Mouse (Mus musculus) adrenal gland, postnatal 36 days (tissue): ENCODE results near the gene Tmem205. TPM values are rescaled to one million over a fixed set of nuclear protein-coding genes. Genes with fewer than 3 reads are reported as not detected.

Experiments
- DNase-seq, 2 experiments: peaks; one replicate each; pipeline ENCODE4 v3.0.0; 2021; ENCODE audit warnings: mixed read lengths in 1 of 2
- total RNA-seq, 2 experiments: library from RNA; stranded (reverse); gene quantifications; 2 replicates each; pipeline ENCODE4 v1.2.3; 2021

The Tmem205 gene
- total RNA-seq, 2 experiments from 2014 or later: 318 to 566 TPM

- DNase-seq: no peak
Measured at GRCm38 (mm10) chr9:21947540-21948130, 20.3 kb upstream of the Tmem205 start.

GRCm38 (mm10) chr9:21944267-21944666 lies 16.9 kb upstream of the Tmem205 start:
- peak in 1 of 2 experiments; percentile 57 for DNase-seq

GRCm38 (mm10) chr9:21943638-21944037 lies 16.3 kb upstream of the Tmem205 start:
- no peak for DNase-seq

- no peak for DNase-seq
Measured at GRCm38 (mm10) chr9:21943046-21943445, 15.7 kb upstream of the Tmem205 start.

DNA sequence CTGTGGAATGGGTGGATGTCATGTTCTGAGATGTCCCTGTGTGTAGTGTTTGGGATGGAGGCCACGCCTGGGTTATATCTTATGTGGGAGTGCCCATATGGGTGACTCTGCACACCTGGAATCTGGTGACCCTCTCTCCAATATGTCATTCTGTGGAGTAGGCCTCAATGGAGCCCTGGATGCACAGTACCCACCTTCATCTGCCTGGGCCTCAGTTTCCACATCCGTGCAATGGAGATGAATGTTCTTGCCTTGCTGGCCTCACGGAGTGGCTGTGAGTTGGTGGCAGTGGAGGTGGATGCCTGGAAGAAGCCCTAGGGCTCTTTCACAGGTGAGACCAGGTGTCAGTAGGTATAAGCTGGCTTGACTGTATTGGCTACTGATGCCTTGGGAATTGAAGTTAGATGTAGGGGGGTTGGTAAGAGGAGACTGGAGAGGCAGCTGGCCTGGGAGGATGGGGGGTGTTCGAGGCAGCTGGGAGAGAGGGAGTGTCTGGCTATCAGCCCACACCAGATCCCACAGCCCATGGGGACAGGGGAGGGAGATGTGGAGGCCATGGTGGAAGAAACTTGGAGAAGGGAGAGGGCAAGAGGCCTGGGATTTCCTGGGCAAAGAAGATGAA lies 11.0 kb upstream of the Tmem205 start:
- DNase-seq: no peak

GRCm38 (mm10) chr9:21937711-21938175 lies 10.4 kb upstream of the Tmem205 start:
- peak in 1 of 2 experiments; percentile 58 for DNase-seq

- peak; percentile 98 to 99 for DNase-seq
Measured at GRCm38 (mm10) chr9:21936692-21937570, 9.6 kb upstream of the Tmem205 start, which contains the start of gene Plppr2. Gene Plppr2 (plus strand): TSS chr9:21937033.

DNA sequence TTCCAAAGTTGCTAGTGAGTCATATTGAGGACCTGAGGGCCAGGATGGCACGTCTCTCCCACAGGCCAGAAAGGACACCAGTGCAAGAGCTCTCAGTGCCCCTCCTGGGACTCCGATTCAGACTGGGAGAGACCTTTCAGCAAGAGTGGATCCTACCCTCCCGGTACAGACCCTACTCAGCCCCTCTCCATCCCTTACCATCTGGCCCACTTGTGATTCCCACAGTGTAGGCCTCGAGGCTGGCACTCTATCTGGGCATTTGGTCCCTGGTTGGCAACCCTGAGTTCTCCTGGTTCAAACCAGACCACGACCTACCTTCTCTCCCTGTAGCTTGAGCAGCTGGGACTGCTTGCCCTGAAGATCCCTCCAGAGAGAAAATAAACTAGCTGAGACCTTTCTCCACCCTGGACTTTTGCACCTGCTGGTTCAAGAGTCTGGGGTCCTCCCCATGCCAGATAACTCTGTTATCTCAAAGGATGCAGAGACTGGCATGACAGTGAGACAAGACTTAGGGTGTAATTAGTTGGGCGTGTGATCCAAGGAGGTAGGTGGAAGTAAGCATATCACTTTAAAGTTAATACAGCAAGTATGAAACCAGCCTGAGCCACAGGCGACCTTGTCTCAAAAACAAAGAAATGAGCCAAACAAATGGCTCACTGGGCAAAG lies 8.2 kb upstream of the Tmem205 start:
- no peak for DNase-seq

DNA sequence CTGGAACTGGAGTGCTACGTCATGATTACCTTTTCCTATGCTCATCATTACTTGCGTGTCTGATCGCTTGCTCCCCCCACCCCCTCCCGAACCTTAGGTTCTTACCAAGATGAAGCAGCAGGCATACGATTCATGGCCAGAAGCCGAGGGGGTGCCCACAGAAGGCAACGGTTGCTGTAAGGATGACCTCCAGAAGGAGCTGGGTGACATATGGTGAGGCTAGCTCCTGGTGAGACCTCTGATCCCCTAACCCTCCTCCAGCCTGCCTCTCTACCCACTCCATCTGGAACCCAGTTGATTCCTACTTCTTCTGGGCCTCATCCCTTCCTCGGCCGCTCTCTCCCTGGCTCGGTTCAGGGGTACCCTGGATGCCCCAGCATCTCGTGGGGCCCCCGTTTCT lies 6.7 kb upstream of the Tmem205 start:
- DNase-seq: no peak

DNA sequence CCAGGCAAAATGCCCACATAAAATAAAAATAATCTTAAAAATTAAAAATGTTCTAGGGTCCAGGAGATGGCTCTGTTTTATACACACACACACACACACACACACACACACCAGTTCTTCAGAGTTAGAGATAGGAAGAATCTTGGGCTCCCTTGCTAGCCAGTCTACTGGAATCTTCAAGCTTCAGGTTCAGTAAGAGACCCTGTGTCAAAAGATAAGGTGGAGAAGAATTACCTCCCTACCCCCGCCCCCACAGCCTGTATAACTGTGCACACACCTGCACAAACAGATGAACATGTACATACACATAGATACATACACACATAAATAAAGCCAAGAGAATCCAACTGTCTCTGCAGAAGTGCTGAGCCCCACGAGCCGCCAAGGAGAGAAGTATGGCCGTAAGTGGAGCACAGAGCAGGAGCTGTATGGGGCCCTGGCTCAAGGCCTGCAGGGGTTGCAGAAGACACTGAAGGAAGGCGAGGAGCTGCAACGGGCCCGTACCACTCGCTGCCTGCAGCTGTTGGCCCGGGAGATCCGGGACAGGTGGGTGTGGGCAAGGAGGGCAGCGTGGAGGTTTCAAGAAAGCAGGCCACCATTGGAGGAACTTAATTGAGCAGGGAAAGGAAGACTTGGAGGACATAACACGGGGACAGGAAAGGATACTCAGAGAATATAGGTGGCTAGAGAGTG lies 5.2 kb upstream of the Tmem205 start:
- no peak for DNase-seq

GRCm38 (mm10) chr9:21932006-21932405 lies 4.7 kb upstream of the Tmem205 start:
- DNase-seq: no peak

DNA sequence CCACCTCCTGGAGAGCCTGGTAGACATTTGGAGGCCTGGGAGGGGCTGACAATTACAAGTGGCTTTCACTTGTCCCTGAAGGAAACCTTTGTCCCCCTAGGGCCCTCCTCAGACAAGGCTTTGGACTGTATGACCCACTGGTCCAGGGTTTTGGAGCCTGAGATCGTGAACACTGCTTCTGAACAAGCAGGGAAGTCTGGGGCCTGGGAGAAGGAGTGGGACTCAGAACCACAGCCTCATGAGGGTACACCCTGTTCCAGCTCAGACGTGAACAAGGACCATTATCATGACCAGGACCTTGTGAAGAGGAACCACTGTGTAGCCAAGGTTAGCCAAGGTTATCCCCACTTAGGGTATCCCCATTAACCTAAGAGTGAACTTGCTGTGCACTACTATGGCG lies 1.9 kb upstream of the Tmem205 start:
- no peak for DNase-seq

DNA sequence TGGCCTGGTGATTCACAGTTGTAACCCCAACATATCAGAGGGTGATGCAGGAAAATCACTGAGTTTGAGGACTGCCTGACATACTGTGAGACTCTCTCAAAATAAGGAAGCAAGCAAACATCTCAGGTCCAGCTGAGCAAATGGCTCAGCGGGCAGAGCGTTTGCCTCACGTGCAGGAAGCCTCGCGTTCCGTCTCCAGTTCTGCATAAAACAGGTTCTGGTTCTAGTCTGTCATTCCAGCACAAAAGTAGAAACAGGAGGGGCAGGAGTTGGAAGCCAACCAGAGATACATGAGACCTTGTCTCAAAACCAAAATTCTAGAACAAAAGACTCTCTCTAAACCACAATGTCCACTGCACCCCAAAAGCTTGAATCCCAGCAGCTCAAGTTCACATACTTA lies 572 bp downstream of the Tmem205 start:
- no peak for DNase-seq

- DNase-seq: peak; percentile 81 to 86
Measured at GRCm38 (mm10) chr9:21926155-21926554, 1.2 kb downstream of the Tmem205 start.

GRCm38 (mm10) chr9:21925506-21925905 lies 1.9 kb downstream of the Tmem205 start:
- DNase-seq: no peak

DNA sequence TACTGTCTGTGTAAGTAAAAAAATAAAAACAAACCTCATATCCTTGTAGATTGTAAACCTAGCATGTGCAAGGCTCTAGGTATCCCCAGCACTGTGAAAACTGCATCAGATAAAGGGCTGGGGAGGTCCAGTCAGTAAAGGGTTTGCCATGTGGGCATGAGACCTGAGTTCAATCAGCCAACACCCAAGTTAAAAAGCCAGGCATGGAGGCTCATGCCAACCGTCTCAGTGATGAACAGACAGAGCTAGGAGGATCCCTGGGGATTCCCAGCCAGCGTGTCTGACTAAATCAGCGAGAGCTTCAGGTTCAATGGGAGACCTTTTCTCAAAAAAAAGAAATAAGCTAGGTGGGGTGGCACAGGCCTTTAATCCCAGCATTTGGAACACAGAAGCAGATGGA lies 2.3 kb downstream of the Tmem205 start:
- no peak for DNase-seq

- DNase-seq: peak; percentile 97 to 98
Measured at GRCm38 (mm10) chr9:21924099-21924493, 3.3 kb downstream of the Tmem205 start.

DNA sequence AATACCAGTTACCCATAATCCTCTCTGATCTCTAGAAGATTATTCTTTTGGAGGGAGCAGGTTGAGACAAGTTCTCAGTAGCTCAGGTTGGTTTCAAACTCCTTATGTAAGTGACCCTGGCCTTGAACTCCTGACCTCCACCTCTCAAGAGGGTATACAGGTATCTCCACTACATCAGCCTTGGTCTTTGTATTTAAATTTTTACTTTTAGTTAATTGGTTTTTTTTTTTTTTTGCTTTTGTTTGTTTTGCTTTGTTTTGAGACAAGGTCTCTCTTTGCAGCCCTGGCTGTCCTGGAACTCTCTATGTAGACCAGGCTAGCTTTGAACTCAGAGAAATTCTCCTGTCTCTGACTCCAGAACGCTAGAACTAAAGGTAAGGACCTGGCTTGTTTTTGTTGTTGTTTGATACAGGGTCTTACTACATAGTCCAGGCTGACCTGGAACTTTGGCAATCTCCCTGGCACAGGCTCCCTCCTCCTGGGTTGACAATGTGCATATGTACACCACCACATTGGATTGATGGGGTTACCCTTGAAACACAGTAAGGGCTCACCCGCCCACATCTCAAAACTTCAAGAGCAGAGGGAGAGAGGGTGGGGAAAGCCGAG lies 3.8 kb downstream of the Tmem205 start:
- no peak for DNase-seq

DNA sequence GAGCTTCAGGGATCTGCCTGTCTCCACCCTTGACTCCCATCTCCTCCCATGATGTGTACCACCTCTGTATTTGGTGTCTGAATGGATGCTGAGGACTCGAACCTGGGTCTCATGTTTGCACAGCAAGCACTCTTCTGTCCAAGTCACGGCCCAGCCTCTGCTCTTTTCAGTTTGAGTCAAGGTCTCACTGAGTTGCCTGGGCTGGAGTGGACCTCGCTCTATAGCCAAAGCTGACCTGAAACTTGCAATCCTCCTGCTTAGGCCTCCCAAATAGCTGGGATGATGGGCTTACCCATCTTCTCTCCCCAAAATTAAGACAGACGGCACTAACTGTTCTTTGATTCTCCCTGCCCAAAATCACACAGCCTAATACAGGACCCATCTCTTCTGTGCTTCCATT lies 4.3 kb downstream of the Tmem205 start:
- DNase-seq: no peak

GRCm38 (mm10) chr9:21918692-21919384 lies 8.5 kb downstream of the Tmem205 start:
- no peak for DNase-seq
